ENCODE assay signal across 25 mouse cellular contexts in the genomic region with DNA sequence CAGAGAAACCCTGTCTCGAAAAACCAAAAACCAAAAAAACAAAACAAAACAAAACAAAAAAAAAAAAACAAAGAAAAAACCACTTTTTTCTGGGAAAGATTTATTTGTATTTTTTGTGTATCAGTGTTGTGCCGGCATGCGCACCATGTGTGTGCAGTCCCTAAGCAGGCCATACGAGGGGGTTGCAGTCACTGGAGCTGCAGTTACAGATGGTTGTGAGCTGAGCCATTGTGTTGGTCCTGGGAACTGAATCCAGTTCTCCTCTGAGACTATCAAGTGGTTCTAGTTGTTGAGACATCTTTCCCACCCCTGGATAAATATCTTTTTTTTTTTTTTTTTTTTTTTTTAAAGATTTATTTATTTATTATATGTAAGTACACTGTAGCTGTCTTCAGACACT.
"Had no signal": no experiment of that assay in that cellular context is flagged by ENCODE, and none has a peak within 500 bp of the region (broad histone marks: within the 10 kb centered on the region; RNA-seq: fewer than 3 reads in every experiment).

No protein-coding gene starts in this region.

- DNase-seq: gastrocnemius, adult 2 months; gastrocnemius, postnatal 10 days; gastrocnemius, postnatal 25 days; heart, adult 11 months; heart, adult 2 months; heart, postnatal 14 days; heart, postnatal 36 days; kidney, adult 18-20 months; kidney, adult 8-10 months; kidney, postnatal 10 days; kidney, postnatal 36 days; layer of hippocampus, postnatal 36 days; left cerebral cortex, postnatal 4 days; liver, embryonic 13.5 days; liver, postnatal 0 days had no signal

- H3K9ac ChIP-seq: heart, embryonic 13.5 days; heart, embryonic 15.5 days; hindbrain, embryonic 12.5 days; hindbrain, embryonic 14.5 days; limb, embryonic 13.5 days; limb, embryonic 15.5 days; liver, embryonic 13.5 days; liver, embryonic 15.5 days; liver, postnatal 0 days had no signal

- H3K9me3 ChIP-seq: heart, embryonic 13.5 days; heart, embryonic 15.5 days; hindbrain, embryonic 12.5 days; limb, embryonic 13.5 days; limb, embryonic 15.5 days; liver, embryonic 13.5 days; liver, embryonic 15.5 days had no signal

- ATAC-seq: hindbrain, embryonic 16.5 days; inflammation-experienced regulatory T-cells, adult 6 months; intestine, embryonic 16.5 days; liver, postnatal 0 days had no signal

- H3K36me3 ChIP-seq: heart, embryonic 13.5 days; heart, embryonic 15.5 days; hindbrain, embryonic 12.5 days; limb, embryonic 13.5 days; limb, embryonic 15.5 days; liver, embryonic 15.5 days had no signal

- H3K27ac ChIP-seq: gastrocnemius, adult 2 months; heart, adult 2 months; heart, embryonic 13.5 days; heart, embryonic 15.5 days; hindbrain, embryonic 12.5 days; hindbrain, embryonic 14.5 days; limb, embryonic 13.5 days; limb, embryonic 15.5 days; liver, embryonic 13.5 days; liver, embryonic 15.5 days had no signal

- H3K27me3 ChIP-seq: heart, embryonic 13.5 days; heart, embryonic 15.5 days; hindbrain, embryonic 12.5 days; limb, embryonic 13.5 days; limb, embryonic 15.5 days; liver, embryonic 13.5 days; liver, embryonic 15.5 days had no signal

- H3K4me3 ChIP-seq: gastrocnemius, adult 2 months; heart, adult 2 months; heart, embryonic 13.5 days; heart, embryonic 15.5 days; hindbrain, embryonic 12.5 days; limb, embryonic 13.5 days; limb, embryonic 15.5 days; liver, embryonic 13.5 days; liver, embryonic 15.5 days had no signal
